Mouse (Mus musculus) megakaryocyte, embryonic 14.5 days (primary cell): ENCODE results near the gene Cope.

ENCODE experiments used
- FLI1 ChIP-seq: IDR thresholded peaks from 2 replicates; pipeline ENCODE4 v1.6.1; 2012; ENCODE audit warnings: low read length, inconsistent platforms, mixed read lengths
- GATA1 ChIP-seq: IDR thresholded peaks from 3 replicates; pipeline ENCODE4 v1.6.1; 2012; ENCODE audit warnings: mixed read lengths, low read length, inconsistent platforms, borderline replicate concordance

DNA sequence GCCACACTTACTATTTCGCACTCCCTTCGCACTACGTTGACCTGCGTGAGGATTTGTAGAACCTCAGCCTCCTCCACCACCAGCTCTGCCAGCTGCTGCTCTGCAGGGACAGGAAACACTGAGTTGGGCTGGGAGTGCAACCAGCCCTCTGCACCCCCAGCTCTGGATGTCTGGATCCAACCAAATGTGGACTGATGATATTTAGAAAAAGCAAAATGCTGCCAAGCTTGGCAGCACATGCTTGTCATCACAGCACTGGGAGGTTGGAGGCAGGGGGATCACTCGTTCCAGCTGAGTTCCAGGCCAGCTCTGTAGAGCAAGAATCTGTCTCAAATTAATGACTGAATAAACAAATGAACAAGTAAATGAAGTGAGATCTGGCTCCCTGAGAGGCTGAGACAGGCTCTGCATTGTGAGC is 8.3 kb upstream of the Cope start:
- TF ChIP-seq GATA1 (no peak), FLI1 (no peak)
